Mouse (Mus musculus): ENCODE results near the gene Whamm. TPM values are rescaled to one million over a fixed set of nuclear protein-coding genes. Genes with fewer than 3 reads are reported as not detected.

Whamm gene
- polyA plus RNA-seq, 1 experiment from 2014 or later = 9.5 TPM

DNA sequence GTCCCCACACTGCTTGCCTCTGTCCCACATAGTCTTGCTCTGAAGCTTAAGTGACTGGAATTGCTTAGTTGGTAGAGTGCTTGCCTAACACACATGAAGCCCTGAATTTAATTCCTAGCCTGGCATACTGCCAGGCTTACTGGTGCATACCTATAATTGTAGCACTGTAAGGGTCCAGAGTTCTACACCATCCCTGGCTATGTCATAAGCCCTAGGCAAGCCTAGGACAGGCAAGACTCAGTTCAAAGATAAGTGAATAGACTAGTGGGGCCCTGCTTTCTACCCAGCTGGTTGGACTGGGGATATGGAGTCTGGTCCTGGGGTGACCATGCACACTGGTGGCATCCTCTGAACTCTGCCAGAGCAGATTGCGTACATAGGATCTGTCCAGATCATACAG, 26.6 kb downstream of the Whamm start:
- Histone ChIP-seq H3K9me3 (ENCODE audit: control insufficient read depth, low read length) (no peaks in the 10 kb centered on the region), H3K4me3 (ENCODE audit: control insufficient read depth in 1 of 2, insufficient read depth in 1 of 2, low read depth in 1 of 2, low read length in 2 of 2) (no peak overlapping the region), H3K27ac (replicated peaks in 1 of 2; ENCODE audit: control insufficient read depth in 1 of 2, insufficient read depth in 1 of 2, low read depth in 2 of 2, low read length in 2 of 2) (peak overlapping the region in 1 of 2 experiments; percentile 28; a peak in 1 of 4 replicates), H3K27me3 (ENCODE audit: control insufficient read depth, insufficient read depth, low read length) (no peaks in the 10 kb centered on the region), H3K4me2 (ENCODE audit: low read length) (no peak overlapping the region), H3K4me1 (ENCODE audit: control insufficient read depth in 2 of 2, insufficient read depth in 2 of 2, low read length in 2 of 2) (peaks cover 8 to 13% of the 10 kb centered on the region in 2 experiments), H3K9ac (ENCODE audit: low read length) (no peak overlapping the region), H3K36me3 (ENCODE audit: control insufficient read depth, insufficient read depth, low read length) (peaks cover 67% of the 10 kb centered on the region)
- WGBS = 91% methylated on average over 1 of the region's 1 CpGs
- 0 out of 2 replicates have a peak, but pooled peaks have one; percentile 13 for ATAC-seq (ENCODE audit: insufficient number of reproducible peaks, insufficient read depth, low FRiP score, low read depth)

DNA sequence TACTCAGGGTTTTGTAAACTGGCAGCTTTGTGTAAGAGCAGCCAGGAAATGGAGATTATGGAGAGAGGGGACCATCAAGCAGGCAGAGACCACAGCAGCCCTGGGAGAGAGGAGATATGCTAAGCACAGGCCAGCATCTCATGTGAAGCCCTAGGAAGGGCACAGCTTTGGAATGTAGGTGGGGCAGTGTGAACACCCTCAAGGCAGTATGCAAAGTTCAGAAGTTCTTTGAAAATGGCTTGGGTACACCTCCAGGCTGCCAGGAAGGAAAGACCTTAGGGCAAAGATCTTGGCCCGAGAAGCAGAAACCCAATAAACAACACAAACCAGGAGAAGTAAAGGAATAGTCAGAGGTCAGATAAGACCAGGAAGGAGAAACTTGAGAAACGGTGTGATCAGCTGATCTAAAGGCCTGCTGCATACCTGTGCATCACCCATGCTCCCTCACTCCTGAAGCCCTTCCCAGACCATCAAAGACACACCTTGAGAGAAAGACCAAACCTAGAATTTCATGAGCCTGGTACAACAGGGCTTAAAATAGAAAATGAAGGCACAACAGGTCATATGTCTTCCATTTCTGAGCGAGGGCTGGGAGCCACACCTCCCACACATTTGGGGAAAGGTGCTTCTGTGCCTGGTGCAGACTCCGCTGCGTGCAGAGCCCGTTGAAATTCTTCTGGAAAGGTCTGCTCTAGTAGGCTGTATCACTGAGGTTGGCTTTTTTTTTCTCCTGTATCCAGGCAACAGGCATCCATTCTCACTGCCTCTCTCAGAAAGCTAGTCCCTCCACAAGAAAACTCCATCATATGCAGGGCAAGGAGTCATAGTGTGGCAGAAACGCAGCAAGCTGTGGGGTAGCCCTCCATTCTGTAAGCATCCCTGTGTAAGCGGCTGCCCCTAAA, 28.6 kb downstream of the Whamm start:
- no peak overlapping the region for H3K9ac ChIP-seq (ENCODE audit: low read length)
- H3K4me1 ChIP-seq (ENCODE audit: control insufficient read depth in 2 of 2, insufficient read depth in 2 of 2, low read length in 2 of 2) = peaks cover 8 to 13% of the 10 kb centered on the region in 2 experiments
- no peaks in the 10 kb centered on the region for H3K9me3 ChIP-seq (ENCODE audit: control insufficient read depth, low read length)
- ATAC-seq (ENCODE audit: insufficient number of reproducible peaks, insufficient read depth, low FRiP score, low read depth) = no peak
- H3K27me3 ChIP-seq (ENCODE audit: control insufficient read depth, insufficient read depth, low read length) = no peaks in the 10 kb centered on the region
- peaks cover 47% of the 10 kb centered on the region for H3K36me3 ChIP-seq (ENCODE audit: control insufficient read depth, insufficient read depth, low read length)
- 61% methylated on average over 8 of the region's 8 CpGs for WGBS
- H3K4me3 ChIP-seq (ENCODE audit: control insufficient read depth in 1 of 2, insufficient read depth in 1 of 2, low read depth in 1 of 2, low read length in 2 of 2) = no peak overlapping the region
- H3K4me2 ChIP-seq (ENCODE audit: low read length) = no peak overlapping the region
- H3K27ac ChIP-seq (replicated peaks in 1 of 2; ENCODE audit: control insufficient read depth in 1 of 2, insufficient read depth in 1 of 2, low read depth in 2 of 2, low read length in 2 of 2) = peak overlapping the region in 1 of 2 experiments; percentile 37; a peak in 1 of 4 replicates

DNA sequence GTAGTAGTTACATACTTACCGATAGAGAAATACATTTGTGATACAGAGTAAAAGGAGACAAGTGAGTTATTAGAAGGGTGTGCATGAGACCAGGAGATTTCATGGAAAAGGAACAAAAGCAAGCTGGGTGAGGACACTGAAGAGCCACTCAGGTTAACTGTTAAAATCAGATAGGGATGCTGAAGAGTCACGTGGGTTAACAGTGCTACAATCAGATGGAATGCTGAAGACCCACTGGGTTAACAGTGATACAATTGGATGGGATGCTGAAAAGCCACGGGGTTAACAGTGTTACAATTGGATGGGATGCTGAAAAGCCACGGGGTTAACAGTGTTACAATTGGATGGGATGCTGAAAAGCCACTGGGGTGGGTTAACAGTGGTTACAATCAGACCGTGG, 33.9 kb downstream of the Whamm start:
- H3K4me3 ChIP-seq (ENCODE audit: control insufficient read depth in 1 of 2, insufficient read depth in 1 of 2, low read depth in 1 of 2, low read length in 2 of 2) = no peak overlapping the region
- H3K9ac ChIP-seq (ENCODE audit: low read length) = no peak overlapping the region
- peaks cover 2 to 4% of the 10 kb centered on the region in 2 experiments; a peak in 2 of 4 replicates for H3K4me1 ChIP-seq (ENCODE audit: control insufficient read depth in 2 of 2, insufficient read depth in 2 of 2, low read length in 2 of 2)
- H3K36me3 ChIP-seq (ENCODE audit: control insufficient read depth, insufficient read depth, low read length) = peaks cover 20% of the 10 kb centered on the region; the same call in 1 of the 2 replicates
- no peak for ATAC-seq (ENCODE audit: insufficient number of reproducible peaks, insufficient read depth, low FRiP score, low read depth)
- no peaks in the 10 kb centered on the region for H3K27me3 ChIP-seq (ENCODE audit: control insufficient read depth, insufficient read depth, low read length)
- whole genome bisulfite sequencing = 78% methylated on average over 5 of the region's 5 CpGs
- H3K9me3 ChIP-seq (ENCODE audit: control insufficient read depth, low read length) = no peaks in the 10 kb centered on the region
- H3K4me2 ChIP-seq (ENCODE audit: low read length) = no peak overlapping the region
- H3K27ac ChIP-seq (replicated peaks in 1 of 2; ENCODE audit: control insufficient read depth in 1 of 2, insufficient read depth in 1 of 2, low read depth in 2 of 2, low read length in 2 of 2) = no peak overlapping the region

DNA sequence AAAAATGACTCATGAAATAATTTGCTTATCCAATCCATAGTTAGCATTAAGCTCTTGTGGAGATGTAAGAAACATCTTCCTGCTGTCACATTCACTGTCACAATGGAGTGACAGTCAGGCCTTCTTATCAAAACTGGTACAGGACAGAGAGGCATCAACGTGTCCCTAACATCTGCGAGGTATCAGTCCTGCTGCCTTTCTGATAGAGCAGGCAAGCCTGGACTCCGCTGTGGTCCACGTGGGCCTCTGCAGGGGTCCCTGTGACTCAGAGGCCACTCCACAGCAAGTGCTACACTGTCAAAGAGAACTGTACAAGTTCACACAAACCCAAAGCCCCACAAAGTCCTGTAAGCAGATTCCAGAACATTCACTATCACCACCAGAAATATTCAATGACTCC, 34.4 kb downstream of the Whamm start:
- Histone ChIP-seq H3K9me3 (ENCODE audit: control insufficient read depth, low read length) (no peaks in the 10 kb centered on the region), H3K4me1 (ENCODE audit: control insufficient read depth in 2 of 2, insufficient read depth in 2 of 2, low read length in 2 of 2) (no peaks in the 10 kb centered on the region; a peak in 1 of 4 replicates), H3K9ac (ENCODE audit: low read length) (no peak overlapping the region), H3K4me3 (ENCODE audit: control insufficient read depth in 1 of 2, insufficient read depth in 1 of 2, low read depth in 1 of 2, low read length in 2 of 2) (no peak overlapping the region), H3K36me3 (ENCODE audit: control insufficient read depth, insufficient read depth, low read length) (peaks cover 25% of the 10 kb centered on the region), H3K27me3 (ENCODE audit: control insufficient read depth, insufficient read depth, low read length) (no peaks in the 10 kb centered on the region), H3K27ac (replicated peaks in 1 of 2; ENCODE audit: control insufficient read depth in 1 of 2, insufficient read depth in 1 of 2, low read depth in 2 of 2, low read length in 2 of 2) (no peak overlapping the region), H3K4me2 (ENCODE audit: low read length) (no peak overlapping the region)
- ATAC-seq (ENCODE audit: insufficient number of reproducible peaks, insufficient read depth, low FRiP score, low read depth) = no peak
- WGBS = 29% methylated on average over 4 of the region's 4 CpGs

GRCm38 (mm10) chr7:81606452-81606851, 35.4 kb downstream of the Whamm start:
- Histone ChIP-seq H3K4me1 (ENCODE audit: control insufficient read depth in 2 of 2, insufficient read depth in 2 of 2, low read length in 2 of 2) (no peaks in the 10 kb centered on the region), H3K4me3 (ENCODE audit: control insufficient read depth in 1 of 2, insufficient read depth in 1 of 2, low read depth in 1 of 2, low read length in 2 of 2) (no peak overlapping the region), H3K4me2 (ENCODE audit: low read length) (no peak overlapping the region), H3K9me3 (ENCODE audit: control insufficient read depth, low read length) (no peaks in the 10 kb centered on the region), H3K27ac (replicated peaks in 1 of 2; ENCODE audit: control insufficient read depth in 1 of 2, insufficient read depth in 1 of 2, low read depth in 2 of 2, low read length in 2 of 2) (no peak overlapping the region), H3K27me3 (ENCODE audit: control insufficient read depth, insufficient read depth, low read length) (no peaks in the 10 kb centered on the region), H3K36me3 (ENCODE audit: control insufficient read depth, insufficient read depth, low read length) (peaks cover 34% of the 10 kb centered on the region), H3K9ac (ENCODE audit: low read length) (no peak overlapping the region)
- 61% methylated on average over 5 of the region's 5 CpGs for WGBS
- no peak for ATAC-seq (ENCODE audit: insufficient number of reproducible peaks, insufficient read depth, low FRiP score, low read depth)

DNA sequence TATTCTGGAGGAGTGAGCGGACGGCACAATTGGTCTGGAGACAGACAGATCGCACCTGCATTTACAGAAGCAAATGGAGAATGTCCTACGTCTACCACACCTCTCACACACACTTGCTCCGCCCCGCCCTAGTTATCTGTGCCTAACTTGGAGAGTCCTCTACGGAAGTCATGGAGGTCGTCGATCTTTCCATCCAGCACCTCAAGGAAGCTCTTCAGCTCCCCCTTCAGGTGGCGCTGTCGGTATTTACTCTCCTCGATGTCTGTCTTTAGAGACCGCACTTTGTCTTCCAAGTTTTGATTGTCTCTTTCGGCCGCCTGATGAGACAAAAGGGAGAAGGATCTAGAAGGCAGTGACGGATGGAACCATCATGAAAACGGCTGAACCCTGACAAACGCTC, 39.1 kb downstream of the Whamm start:
- Histone ChIP-seq H3K27ac (replicated peaks in 1 of 2; ENCODE audit: control insufficient read depth in 1 of 2, insufficient read depth in 1 of 2, low read depth in 2 of 2, low read length in 2 of 2) (no peak overlapping the region), H3K4me3 (ENCODE audit: control insufficient read depth in 1 of 2, insufficient read depth in 1 of 2, low read depth in 1 of 2, low read length in 2 of 2) (no peak overlapping the region), H3K4me1 (ENCODE audit: control insufficient read depth in 2 of 2, insufficient read depth in 2 of 2, low read length in 2 of 2) (no peaks in the 10 kb centered on the region), H3K9me3 (ENCODE audit: control insufficient read depth, low read length) (no peaks in the 10 kb centered on the region), H3K27me3 (ENCODE audit: control insufficient read depth, insufficient read depth, low read length) (no peaks in the 10 kb centered on the region), H3K4me2 (ENCODE audit: low read length) (no peak overlapping the region), H3K36me3 (ENCODE audit: control insufficient read depth, insufficient read depth, low read length) (peaks cover 53% of the 10 kb centered on the region), H3K9ac (ENCODE audit: low read length) (no peak overlapping the region)
- WGBS = 50% methylated on average over 18 of the region's 18 CpGs
- ATAC-seq (ENCODE audit: insufficient number of reproducible peaks, insufficient read depth, low FRiP score, low read depth) = no peak

DNA sequence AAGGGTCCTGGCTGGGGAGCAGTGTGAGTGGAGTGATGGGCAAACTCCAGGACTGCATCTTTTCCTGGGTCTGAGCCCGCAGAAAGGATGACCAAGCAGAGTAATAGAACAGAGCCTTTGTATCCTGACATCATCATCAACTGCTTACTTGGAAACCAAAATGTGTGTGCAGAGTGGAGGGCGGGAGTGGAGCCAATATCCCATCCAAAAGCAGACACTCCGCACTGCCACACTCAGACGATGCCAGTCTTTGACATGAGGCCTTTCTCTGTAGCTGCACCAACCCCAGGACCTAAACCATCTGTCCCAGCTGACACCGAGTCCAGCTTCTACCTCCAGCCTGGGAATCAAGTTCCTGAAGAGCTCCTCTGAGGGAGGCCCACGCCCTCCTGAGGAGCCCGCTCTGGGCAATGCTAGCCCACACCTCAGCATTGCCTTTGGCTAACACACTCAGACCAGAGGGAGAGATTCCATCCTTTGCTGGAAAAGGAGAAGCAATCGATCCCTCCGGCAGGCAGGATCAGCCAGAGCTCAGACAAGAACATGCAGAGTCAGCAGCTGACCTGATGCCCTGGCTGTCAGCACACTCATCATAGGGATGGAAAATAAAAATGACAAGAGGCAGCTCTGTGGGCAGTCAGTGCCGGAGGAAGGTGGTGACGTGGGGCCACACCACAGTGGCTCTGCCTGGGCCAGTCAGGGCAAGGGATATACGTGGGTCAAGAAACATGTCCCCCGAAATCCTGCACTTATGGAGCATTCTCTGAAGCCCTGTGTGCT, 42.0 kb downstream of the Whamm start:
- ATAC-seq (ENCODE audit: insufficient number of reproducible peaks, insufficient read depth, low FRiP score, low read depth) = no peak
- Histone ChIP-seq H3K27me3 (ENCODE audit: control insufficient read depth, insufficient read depth, low read length) (no peaks in the 10 kb centered on the region), H3K4me1 (ENCODE audit: control insufficient read depth in 2 of 2, insufficient read depth in 2 of 2, low read length in 2 of 2) (peaks cover 0 to 3% of the 10 kb centered on the region in 2 experiments; a peak in 1 of 4 replicates), H3K4me2 (ENCODE audit: low read length) (no peak overlapping the region), H3K9me3 (ENCODE audit: control insufficient read depth, low read length) (no peaks in the 10 kb centered on the region), H3K27ac (replicated peaks in 1 of 2; ENCODE audit: control insufficient read depth in 1 of 2, insufficient read depth in 1 of 2, low read depth in 2 of 2, low read length in 2 of 2) (no peak overlapping the region), H3K4me3 (ENCODE audit: control insufficient read depth in 1 of 2, insufficient read depth in 1 of 2, low read depth in 1 of 2, low read length in 2 of 2) (no peak overlapping the region), H3K9ac (ENCODE audit: low read length) (no peak overlapping the region), H3K36me3 (ENCODE audit: control insufficient read depth, insufficient read depth, low read length) (peaks cover 54% of the 10 kb centered on the region)
- WGBS = 74% methylated on average over 13 of the region's 13 CpGs
